15 mouse cellular contexts compared by ENCODE assay signal in the genomic region with DNA sequence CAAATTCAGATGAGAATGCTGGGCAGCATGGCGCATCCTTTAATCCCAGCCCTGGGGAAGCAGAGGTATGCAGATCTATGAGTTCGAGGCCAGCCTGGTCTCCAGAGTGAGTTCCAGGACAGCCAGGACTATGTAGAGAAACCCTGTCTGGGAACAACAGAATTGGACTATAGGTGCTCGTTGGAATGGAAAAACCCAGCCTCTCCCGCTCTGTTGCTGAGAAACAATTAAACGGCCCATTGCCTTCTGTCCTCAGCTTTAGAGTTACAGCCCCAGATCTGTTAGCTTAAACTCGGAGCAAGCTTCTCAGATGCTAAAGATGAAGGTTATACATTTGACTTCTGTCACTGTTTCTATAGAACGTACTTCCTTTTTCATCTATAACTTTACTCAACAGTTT.
"Had no signal": no experiment of that assay in that cellular context is flagged by ENCODE, and none has a peak within 500 bp of the region (broad histone marks: within the 10 kb centered on the region; RNA-seq: fewer than 3 reads in every experiment).

No protein-coding gene starts in this region.

- H3K27ac ChIP-seq: neural tube, embryonic 15.5 days; stomach, embryonic 15.5 days; stomach, postnatal 0 days had no signal

- H3K4me3 ChIP-seq: neural tube, embryonic 15.5 days; stomach, embryonic 15.5 days had no signal

- H3K27me3 ChIP-seq: neural tube, embryonic 15.5 days; stomach, embryonic 15.5 days had no signal

- DNase-seq: retina, postnatal 1 day; right cerebral cortex, adult 18-20 months; right cerebral cortex, postnatal 14 days; right cerebral cortex, postnatal 25 days; right cerebral cortex, postnatal 4 days; spleen, adult 18-20 months; thymus, adult 18-20 months; thymus, adult 2 months; thymus, postnatal 14 days; thymus, postnatal 25 days; thymus, postnatal 36 days; thymus, postnatal 4 days had no signal

- H3K9ac ChIP-seq: neural tube, embryonic 15.5 days; stomach, embryonic 15.5 days had no signal

- H3K36me3 ChIP-seq: stomach, embryonic 15.5 days had no signal

- H3K4me1 ChIP-seq: neural tube, embryonic 15.5 days; stomach, embryonic 15.5 days had no signal

- H3K9me3 ChIP-seq: neural tube, embryonic 15.5 days; stomach, embryonic 15.5 days had no signal

- H3K4me2 ChIP-seq: neural tube, embryonic 15.5 days; stomach, embryonic 15.5 days had no signal
